Mouse (Mus musculus): ENCODE data around the gene Cep70. TPM values are rescaled to one million over a fixed set of nuclear protein-coding genes. Genes with fewer than 3 reads are reported as not detected.

The Cep70 gene
- total RNA-seq, 2 experiments from 2014 or later, result 22.6 to 23.6 TPM

DNA sequence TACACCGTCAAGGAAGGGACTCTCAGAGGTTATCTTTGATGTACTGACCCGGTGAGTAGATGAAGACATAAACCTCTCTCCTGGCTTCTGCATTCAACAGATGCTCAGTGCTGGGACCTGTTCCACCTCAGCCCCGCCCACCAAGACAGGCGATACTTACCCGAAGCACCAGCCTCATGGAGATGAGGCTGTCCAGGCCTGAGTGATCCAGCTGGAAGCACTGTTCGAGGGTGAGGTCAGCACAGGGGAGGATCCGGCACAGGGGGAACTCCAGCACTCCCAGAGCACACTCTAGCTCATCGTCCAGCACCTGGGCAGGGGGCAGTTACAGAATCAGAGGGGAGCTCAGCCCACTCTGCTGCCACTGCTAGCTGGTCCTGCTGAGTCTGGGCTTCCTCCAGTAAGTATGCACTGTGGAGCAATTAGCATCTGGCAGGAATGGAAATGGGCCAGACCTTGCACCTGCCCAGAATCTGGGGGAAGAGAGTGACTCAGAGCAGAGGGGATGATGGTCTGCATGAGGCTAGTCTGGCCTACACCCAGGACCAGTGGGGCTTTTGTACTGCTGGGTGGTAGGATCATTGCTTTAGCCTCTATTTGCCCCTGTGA, 76.3 kb downstream of the Cep70 start:
- no peak for DNase-seq (ENCODE audit: low spot score in 2 of 2)

DNA sequence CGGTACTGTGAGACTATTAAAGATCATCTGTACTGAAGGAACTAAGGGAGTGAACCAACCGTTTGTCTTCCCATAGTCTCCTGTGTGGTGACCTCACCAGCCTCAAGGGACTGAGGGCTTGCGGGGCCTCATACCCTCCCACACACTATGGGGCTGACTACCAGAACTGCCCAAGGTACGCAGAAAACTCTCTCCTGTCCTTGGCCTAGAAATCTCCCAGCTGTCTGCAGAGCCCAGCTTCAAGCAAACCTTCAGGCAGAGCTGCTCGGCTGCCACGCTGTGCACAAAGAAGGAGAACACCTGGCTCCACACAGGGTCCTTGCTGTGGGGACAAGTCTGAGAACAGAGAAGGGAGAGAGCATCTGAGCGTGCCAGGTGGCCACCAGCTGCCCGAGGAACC, 76.8 kb downstream of the Cep70 start:
- DNase-seq (ENCODE audit: low spot score in 2 of 2), result no peak

DNA sequence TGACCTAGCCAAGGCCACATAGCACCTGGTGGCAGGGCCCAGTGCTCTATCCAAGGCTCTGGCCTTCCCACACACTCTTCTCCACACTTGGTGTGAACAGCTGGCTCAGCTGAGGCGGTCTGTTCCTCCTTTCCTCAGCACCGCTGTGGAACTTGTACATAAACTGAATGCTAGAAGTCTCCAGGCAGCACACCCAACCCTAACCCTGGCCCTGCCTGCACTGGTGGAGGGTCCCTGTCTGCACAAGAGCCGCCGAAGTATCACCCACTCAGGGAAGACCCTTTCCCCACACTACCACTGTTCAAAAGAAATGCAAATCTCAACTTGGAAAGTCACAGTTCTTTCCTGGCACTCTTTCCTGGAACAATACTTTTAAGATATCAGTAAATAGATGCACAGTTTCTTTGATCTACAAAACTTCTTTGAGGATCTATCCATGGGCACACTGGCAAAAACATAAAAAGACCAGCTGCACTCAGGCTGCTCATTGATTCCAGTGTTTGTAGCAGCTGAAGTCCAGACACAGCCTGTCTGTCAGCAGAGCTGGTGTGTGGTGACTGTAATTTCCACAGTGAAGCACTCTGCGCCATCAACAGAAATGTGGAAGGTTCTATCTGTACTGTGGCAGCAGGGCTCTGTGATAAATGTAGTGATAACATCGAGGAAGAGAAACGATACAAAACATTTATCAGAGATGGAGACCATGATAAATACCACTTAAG, 82.2 kb downstream of the Cep70 start:
- peak in 1 of 2 experiments; percentile 16 for DNase-seq (ENCODE audit: low spot score in 2 of 2)

DNA sequence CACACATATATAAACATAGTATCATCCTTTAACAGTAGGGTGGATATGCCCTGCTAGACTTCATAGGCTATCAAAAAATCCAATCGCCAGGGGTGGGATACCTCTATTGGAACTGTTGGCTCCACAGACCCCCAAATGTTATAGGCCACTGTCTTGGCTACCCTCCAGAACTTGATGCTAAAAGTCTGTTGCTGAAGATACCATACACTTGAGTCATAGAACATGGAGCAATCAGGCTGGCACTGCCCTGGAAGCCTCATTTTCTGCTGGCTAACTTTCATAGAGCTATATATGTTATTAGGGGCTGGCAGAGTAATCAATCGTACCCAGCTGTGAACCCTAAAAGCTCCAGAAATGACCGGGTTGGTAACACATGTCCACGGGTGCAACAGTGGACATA, 82.8 kb downstream of the Cep70 start:
- no peak for DNase-seq (ENCODE audit: low spot score in 2 of 2)

DNA sequence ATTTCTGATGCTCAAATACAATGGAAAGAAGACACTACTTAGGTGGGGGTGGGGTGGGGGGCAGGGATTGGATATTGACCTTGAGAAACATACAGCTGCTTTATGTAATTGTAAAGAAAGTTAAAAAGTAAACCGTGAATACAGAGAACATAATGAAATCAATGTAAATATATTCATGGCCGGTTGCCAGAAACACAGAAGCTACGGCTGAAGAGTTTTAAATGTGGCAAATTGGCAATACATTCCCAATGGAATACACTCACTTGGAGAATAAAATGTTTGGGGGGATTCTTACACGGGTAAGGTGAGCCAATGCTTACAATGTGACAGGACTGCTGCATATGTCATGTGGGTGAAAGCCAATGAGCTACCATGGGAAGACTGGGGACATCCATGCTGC, 83.7 kb downstream of the Cep70 start:
- no peak for DNase-seq (ENCODE audit: low spot score in 2 of 2)

DNA sequence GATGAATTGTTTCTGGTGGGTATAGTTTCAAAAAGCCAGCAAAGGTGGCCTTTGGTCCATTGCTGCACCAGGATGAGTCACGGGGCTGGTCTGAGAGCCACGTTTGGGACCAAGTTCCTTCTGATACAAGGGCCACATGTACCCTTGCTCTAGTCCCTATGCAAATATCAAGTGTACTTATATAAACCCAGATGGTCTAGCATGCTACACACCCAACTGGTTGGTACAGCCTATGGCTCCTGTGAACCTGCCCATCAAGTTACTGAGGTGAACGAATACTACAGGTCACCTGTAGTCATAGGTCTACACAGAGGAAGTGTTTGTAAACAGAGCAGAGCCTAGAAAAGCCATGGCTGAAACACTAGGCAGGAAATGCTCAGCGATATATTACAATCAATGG, 93.4 kb downstream of the Cep70 start:
- no peak for DNase-seq (ENCODE audit: low spot score in 2 of 2)

DNA sequence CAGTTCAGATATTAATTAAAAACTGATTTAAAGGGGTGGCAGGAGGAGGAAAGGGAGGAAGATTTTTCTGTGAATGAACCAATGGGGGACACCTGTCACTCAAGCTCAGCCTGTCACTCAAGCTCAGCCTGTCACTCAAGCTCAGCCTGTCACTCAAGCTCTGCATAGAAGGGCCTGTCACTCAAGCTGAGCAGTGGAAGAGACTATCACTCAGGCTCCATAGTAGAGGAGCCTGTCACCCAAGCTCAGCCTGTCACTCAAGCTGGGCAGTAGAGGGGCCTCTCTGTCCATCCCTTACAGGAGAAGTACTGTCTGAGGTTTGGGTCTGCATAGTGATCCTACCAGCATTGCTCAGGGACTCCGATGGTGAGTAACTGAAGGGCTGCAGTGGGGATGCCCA, 95.1 kb downstream of the Cep70 start:
- DNase-seq (ENCODE audit: low spot score in 2 of 2), result no peak

DNA sequence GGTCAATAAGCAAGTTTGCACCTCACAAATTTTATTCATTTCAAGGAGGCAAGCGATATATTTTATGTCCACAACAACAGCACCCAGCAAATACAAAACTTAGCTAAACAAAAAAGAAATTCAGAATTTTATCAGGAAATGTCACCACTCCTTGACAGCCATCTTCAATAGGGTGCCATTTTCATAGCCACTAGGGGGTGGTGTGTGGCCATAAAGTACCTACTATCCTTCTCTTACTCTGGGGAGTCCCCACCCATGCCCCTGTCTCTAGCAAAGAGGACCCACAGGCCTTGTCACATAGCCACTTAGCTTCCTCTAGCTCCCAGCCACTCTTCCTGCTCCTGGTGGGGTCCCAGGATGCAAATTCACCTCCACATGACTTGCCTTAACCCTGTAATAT, 96.0 kb downstream of the Cep70 start:
- DNase-seq (ENCODE audit: low spot score in 2 of 2), result no peak

DNA sequence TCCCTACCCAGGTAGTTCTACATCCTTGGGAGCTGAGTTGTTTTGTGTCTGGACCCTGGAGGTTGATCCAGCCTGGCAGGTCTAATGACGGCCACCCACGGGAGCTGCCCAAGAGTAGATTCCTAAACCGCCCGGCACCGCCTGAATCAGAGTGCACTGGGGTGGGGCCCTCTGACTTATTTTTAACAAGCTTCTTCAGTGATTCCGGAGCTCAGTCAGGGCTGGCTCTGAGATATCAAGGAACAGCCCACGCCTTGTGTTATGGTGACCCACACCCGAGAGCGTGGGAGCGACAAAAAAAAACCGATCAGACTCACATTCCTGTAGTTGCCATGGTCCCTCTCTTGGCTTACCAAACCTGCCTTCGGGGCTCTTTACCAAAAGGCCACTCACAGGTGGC, 97.0 kb downstream of the Cep70 start:
- DNase-seq (ENCODE audit: low spot score in 2 of 2), result no peak

DNA sequence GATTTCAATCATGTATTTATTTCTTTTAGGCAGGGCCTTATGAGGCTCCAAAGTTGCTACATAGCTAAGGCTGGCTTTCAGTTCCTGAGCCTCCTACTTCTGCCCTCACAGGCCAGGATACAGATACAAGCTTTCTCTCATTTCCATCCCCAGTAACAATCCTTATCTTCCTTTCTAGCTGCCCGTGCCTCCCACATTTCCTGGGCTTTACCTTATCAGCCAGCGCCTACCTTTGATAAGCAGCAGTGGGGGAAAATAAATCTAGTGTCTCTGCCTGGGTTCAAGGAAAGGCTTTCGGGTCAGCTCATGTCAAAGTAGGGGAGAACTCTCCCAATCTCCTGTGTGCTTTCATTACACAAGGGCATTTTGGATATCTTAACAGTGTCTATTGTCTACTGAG, 98.4 kb downstream of the Cep70 start:
- no peak for DNase-seq (ENCODE audit: low spot score in 2 of 2)

DNA sequence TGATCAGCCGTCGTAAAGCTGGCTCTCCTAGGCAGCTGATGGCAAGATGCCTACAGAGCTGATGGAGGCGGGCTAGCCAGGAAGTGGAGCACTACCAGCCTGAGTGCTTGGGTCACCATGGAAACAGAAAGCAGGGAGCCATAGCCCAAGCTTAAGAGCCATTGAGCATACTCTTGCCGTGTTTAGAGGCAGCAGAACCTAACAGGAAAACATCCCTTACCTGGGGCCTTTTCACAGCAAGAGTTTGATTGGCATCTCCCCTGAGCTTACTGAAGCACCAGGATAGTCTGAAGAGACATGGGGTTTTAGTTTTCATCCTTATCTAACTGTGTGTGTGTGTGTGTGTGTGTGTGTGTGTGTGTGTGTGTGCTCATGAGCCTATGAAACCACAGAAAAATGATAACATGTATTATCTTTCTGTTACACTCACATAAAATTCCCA, 102.2 kb downstream of the Cep70 start:
- DNase-seq (ENCODE audit: low spot score in 2 of 2), result peak; percentile 64 to 74

Other genes with a start within 250 kb of the Cep70 start
- gene Gm1123, start 207.7 kb upstream of the Cep70 start, total RNA-seq (2021), result not detected
- gene Pik3cb, start 102.7 kb upstream of the Cep70 start, total RNA-seq (2021), result 10 to 100 TPM; 27.6 to 28.0 TPM
- not detected for gene Faiml, start 6.1 kb upstream of the Cep70 start, total RNA-seq (2021)
- 1 to 10 TPM; 1.6 to 2.4 TPM for gene Esyt3, start 115.2 kb downstream of the Cep70 start, total RNA-seq (2021)
- 100 to 1,000 TPM; 133 to 150 TPM for gene Mras, start 194.0 kb downstream of the Cep70 start, total RNA-seq (2021)
- gene Nme9, start 208.1 kb downstream of the Cep70 start, total RNA-seq (2021), result 1 to 10 TPM in 1 of 2 experiments, under 1 TPM in 1; 0.46 to 1.1 TPM

Measured in layer of hippocampus, adult 18-20 months (tissue).